14 mouse cellular contexts compared by ENCODE assay signal in the genomic region with DNA sequence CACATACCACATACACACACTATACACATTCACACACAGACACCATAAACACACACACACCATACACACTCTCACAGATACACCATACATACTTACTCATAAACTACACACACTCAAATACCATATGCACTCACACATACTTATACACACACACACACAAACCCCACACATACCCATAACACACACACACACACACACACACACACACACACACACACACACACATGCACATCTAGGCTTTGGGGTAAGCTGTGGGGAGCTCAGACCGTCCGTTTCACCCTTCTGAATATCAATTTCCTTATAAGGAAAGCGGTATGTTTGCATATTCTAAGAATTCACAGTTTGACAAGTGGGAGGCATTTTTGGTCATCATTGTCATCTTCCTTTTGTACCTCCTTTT. TPM values are rescaled to one million over a fixed set of nuclear protein-coding genes. Genes with fewer than 3 reads are reported as not detected.
A peak's percentile ranks its signal among the peaks of the same experiment; 100 is the strongest.
DNase-seq lines count a peak whose midpoint lies in the region; ATAC-seq and TF ChIP-seq lines count a peak whose summit lies in the region.
"Had no signal": no experiment of that assay in that cellular context is flagged by ENCODE, and none has a peak within 500 bp of the region (broad histone marks: within the 10 kb centered on the region; RNA-seq: fewer than 3 reads in every experiment).

No protein-coding gene starts in this region.

- ATAC-seq in kidney, embryonic 16.5 days (ENCODE audit: low FRiP score, low TSS enrichment), result no peak
- no peak for ATAC-seq in liver, embryonic 15.5 days (ENCODE audit: insufficient read depth)
- no peak for ATAC-seq in hindbrain, embryonic 14.5 days (ENCODE audit: low FRiP score)
- ATAC-seq: forebrain, embryonic 16.5 days had no signal

- no peak for TF ChIP-seq POLR2A in bone marrow, adult 2 months (IDR thresholded peaks at IDR 0.05; ENCODE audit: borderline replicate concordance, control insufficient read depth, low read depth, low read length)

- no peak overlapping the region for H3K4me3 ChIP-seq in kidney, embryonic 16.5 days (ENCODE audit: low read length)
- peak overlapping the region; percentile 68 for H3K4me3 ChIP-seq in bone marrow, adult 2 months (replicated peaks; ENCODE audit: control insufficient read depth, low read depth, low read length)
- no peak overlapping the region for H3K4me3 ChIP-seq in liver, embryonic 15.5 days (replicated peaks)
- H3K4me3 ChIP-seq in hindbrain, embryonic 14.5 days (replicated peaks; ENCODE audit: low read length), result no peak overlapping the region
- H3K4me3 ChIP-seq: midbrain, embryonic 12.5 days had no signal

- H3K27ac ChIP-seq in kidney, embryonic 16.5 days (ENCODE audit: low read length), result no peak overlapping the region
- H3K27ac ChIP-seq in bone marrow, adult 2 months (ENCODE audit: control insufficient read depth, insufficient read depth, low read depth, low read length, poor library complexity), result peak overlapping the region; percentile 81; the same call in 1 of the 2 replicates
- no peak overlapping the region for H3K27ac ChIP-seq in liver, embryonic 15.5 days (replicated peaks)
- no peak overlapping the region for H3K27ac ChIP-seq in hindbrain, embryonic 14.5 days
- H3K27ac ChIP-seq: liver, embryonic 14.5 days; midbrain, embryonic 12.5 days had no signal

- 73% methylated on average over 3 of the region's 3 CpGs for whole genome bisulfite sequencing in kidney, embryonic 16.5 days
- WGBS in bone marrow, adult 2 months, result 19% methylated on average over 3 of the region's 3 CpGs
- 37% methylated on average over 3 of the region's 3 CpGs for WGBS in liver, embryonic 15.5 days (ENCODE audit: insufficient replicate concordance)
- WGBS in hindbrain, embryonic 14.5 days, result 77% methylated on average over 3 of the region's 3 CpGs

- H3K4me1 ChIP-seq in kidney, embryonic 16.5 days (ENCODE audit: insufficient read depth, low read length), result peaks cover 22% of the 10 kb centered on the region
- peaks cover 16% of the 10 kb centered on the region for H3K4me1 ChIP-seq in bone marrow, adult 2 months (ENCODE audit: control insufficient read depth, insufficient read depth, low read length)
- peaks cover 27% of the 10 kb centered on the region for H3K4me1 ChIP-seq in liver, embryonic 15.5 days (replicated peaks)
- H3K4me1 ChIP-seq in hindbrain, embryonic 14.5 days (replicated peaks; ENCODE audit: control insufficient read depth, insufficient read depth, low read length), result peaks cover 7% of the 10 kb centered on the region; the same call in 1 of the 2 replicates

- no peaks in the 10 kb centered on the region for H3K27me3 ChIP-seq in kidney, embryonic 16.5 days (ENCODE audit: insufficient read depth, low read length)
- no peaks in the 10 kb centered on the region for H3K27me3 ChIP-seq in liver, embryonic 15.5 days
- H3K27me3 ChIP-seq in hindbrain, embryonic 14.5 days (ENCODE audit: control insufficient read depth, insufficient read depth, low read length), result no peaks in the 10 kb centered on the region

- DNase-seq in kidney, postnatal 14 days, result no peak
- peak; percentile 53 for DNase-seq in A20 (ENCODE audit: low read depth, low spot score)
- no peak for DNase-seq in right cerebral cortex, adult 18-20 months
- no peak for DNase-seq in hindbrain, embryonic 14.5 days (ENCODE audit: low spot score)
- DNase-seq: adrenal gland, postnatal 36 days; cerebellum, postnatal 36 days; gastrocnemius, postnatal 36 days; heart, postnatal 10 days had no signal

- no peaks in the 10 kb centered on the region for H3K9me3 ChIP-seq in kidney, embryonic 16.5 days (ENCODE audit: low read length)
- H3K9me3 ChIP-seq in liver, embryonic 15.5 days (replicated peaks), result no peaks in the 10 kb centered on the region
- H3K9me3 ChIP-seq in hindbrain, embryonic 14.5 days (ENCODE audit: control insufficient read depth, low read length), result no peaks in the 10 kb centered on the region
- H3K9me3 ChIP-seq: midbrain, embryonic 12.5 days had no signal

- TF ChIP-seq CTCF in bone marrow, adult 2 months (IDR thresholded peaks at IDR 0.05; ENCODE audit: control insufficient read depth, insufficient read depth, low read length), result no peak

- H3K4me2 ChIP-seq in kidney, embryonic 16.5 days (replicated peaks; ENCODE audit: low read depth, low read length), result peak overlapping the region; percentile 42; the same call in 1 of the 2 replicates
- H3K4me2 ChIP-seq in liver, embryonic 15.5 days, result peak overlapping the region; percentile 32
- no peak overlapping the region for H3K4me2 ChIP-seq in hindbrain, embryonic 14.5 days (replicated peaks)
- H3K4me2 ChIP-seq: midbrain, embryonic 12.5 days had no signal

- no peaks in the 10 kb centered on the region for H3K36me3 ChIP-seq in kidney, embryonic 16.5 days (ENCODE audit: insufficient read depth, low read length)
- 0 out of 2 replicates have a peak, but pooled peaks cover 3% of the 10 kb centered on the region for H3K36me3 ChIP-seq in liver, embryonic 15.5 days (replicated peaks)
- no peaks in the 10 kb centered on the region for H3K36me3 ChIP-seq in hindbrain, embryonic 14.5 days (replicated peaks; ENCODE audit: control insufficient read depth, insufficient read depth)
- H3K36me3 ChIP-seq: midbrain, embryonic 12.5 days had no signal

- no peak overlapping the region for H3K9ac ChIP-seq in kidney, embryonic 16.5 days (replicated peaks; ENCODE audit: low read length)
- H3K9ac ChIP-seq in liver, embryonic 15.5 days, result no peak overlapping the region
- no peak overlapping the region for H3K9ac ChIP-seq in hindbrain, embryonic 14.5 days
- H3K9ac ChIP-seq: liver, embryonic 14.5 days; midbrain, embryonic 12.5 days had no signal

RNA-seq across cellular contexts. Expression of gene Sh2d3c, which starts 1.7 kb away (rescaled TPM):
- 41.5 and 44.2 TPM in 2 replicates for polyA plus RNA-seq in kidney, embryonic 16.5 days (2015; fragmentation: Nextera tagmentation; extraction: Ambion mirVana)
- polyA plus RNA-seq in bone marrow, adult 2 months (2011; ENCODE audit: insufficient read depth, insufficient read length, low replicate concordance, missing spikeins), result 23.3 and 51.8 TPM in 2 replicates
- polyA plus RNA-seq in liver, embryonic 15.5 days (2015; fragmentation: Nextera tagmentation; extraction: Ambion mirVana), result 7.0 and 8.3 TPM in 2 replicates
- polyA plus RNA-seq in hindbrain, embryonic 14.5 days (2014; fragmentation: Nextera tagmentation; extraction: Ambion mirVana), result 43.5 and 47.9 TPM in 2 replicates

RNA-seq across cellular contexts. Expression of gene Cdk9, which starts 9.7 kb away (rescaled TPM):
- 113 and 115 TPM in 2 replicates for polyA plus RNA-seq in kidney, embryonic 16.5 days (2015; fragmentation: Nextera tagmentation; extraction: Ambion mirVana)
- 105 and 154 TPM in 2 replicates for polyA plus RNA-seq in bone marrow, adult 2 months (2011; ENCODE audit: insufficient read depth, insufficient read length, low replicate concordance, missing spikeins)
- 48.3 and 49.6 TPM in 2 replicates for polyA plus RNA-seq in liver, embryonic 15.5 days (2015; fragmentation: Nextera tagmentation; extraction: Ambion mirVana)
- polyA plus RNA-seq in hindbrain, embryonic 14.5 days (2014; fragmentation: Nextera tagmentation; extraction: Ambion mirVana), result 59.7 and 61.6 TPM in 2 replicates

RNA-seq across cellular contexts. Expression of gene 6330409D20Rik, which starts 18.2 kb away (rescaled TPM):
- polyA plus RNA-seq in kidney, embryonic 16.5 days (2015; fragmentation: Nextera tagmentation; extraction: Ambion mirVana), result 0.16 TPM in 1 of 2 replicates, not detected in the other
- polyA plus RNA-seq in bone marrow, adult 2 months (2011; ENCODE audit: insufficient read depth, insufficient read length, low replicate concordance, missing spikeins), result not detected in 2 replicates
- polyA plus RNA-seq in liver, embryonic 15.5 days (2015; fragmentation: Nextera tagmentation; extraction: Ambion mirVana), result not detected in 2 replicates
- 3.8 and 4.5 TPM in 2 replicates for polyA plus RNA-seq in hindbrain, embryonic 14.5 days (2014; fragmentation: Nextera tagmentation; extraction: Ambion mirVana)

RNA-seq across cellular contexts. Expression of gene Fpgs, which starts 18.6 kb away (rescaled TPM):
- polyA plus RNA-seq in kidney, embryonic 16.5 days (2015; fragmentation: Nextera tagmentation; extraction: Ambion mirVana), result 42.3 and 45.1 TPM in 2 replicates
- polyA plus RNA-seq in bone marrow, adult 2 months (2011; ENCODE audit: insufficient read depth, insufficient read length, low replicate concordance, missing spikeins), result 14.9 and 24.4 TPM in 2 replicates
- polyA plus RNA-seq in liver, embryonic 15.5 days (2015; fragmentation: Nextera tagmentation; extraction: Ambion mirVana), result 41.2 and 51.2 TPM in 2 replicates
- 14.8 and 16.3 TPM in 2 replicates for polyA plus RNA-seq in hindbrain, embryonic 14.5 days (2014; fragmentation: Nextera tagmentation; extraction: Ambion mirVana)

RNA-seq across cellular contexts. Expression of gene Tor2a, which starts 34.5 kb away (rescaled TPM):
- 79.3 and 82.9 TPM in 2 replicates for polyA plus RNA-seq in kidney, embryonic 16.5 days (2015; fragmentation: Nextera tagmentation; extraction: Ambion mirVana)
- polyA plus RNA-seq in bone marrow, adult 2 months (2011; ENCODE audit: insufficient read depth, insufficient read length, low replicate concordance, missing spikeins), result 9.2 and 13.6 TPM in 2 replicates
- polyA plus RNA-seq in liver, embryonic 15.5 days (2015; fragmentation: Nextera tagmentation; extraction: Ambion mirVana), result 24.7 and 27.7 TPM in 2 replicates
- polyA plus RNA-seq in hindbrain, embryonic 14.5 days (2014; fragmentation: Nextera tagmentation; extraction: Ambion mirVana), result 49.8 and 53.1 TPM in 2 replicates
